Mouse (Mus musculus): ENCODE measurements around the gene Krtap9-3.

The Krtap9-3 gene

GRCm38 (mm10) chr11:99547892-99548291 lies 50.0 kb downstream of the Krtap9-3 start:
- DNase-seq (ENCODE audit: low read depth, low spot score): no peak
- no peaks in the 10 kb centered on the region for H3K27me3 ChIP-seq (ENCODE audit: control insufficient read depth, insufficient read depth, low read length, poor library complexity, severe bottlenecking)
- no peaks in the 10 kb centered on the region for H3K36me3 ChIP-seq (ENCODE audit: control insufficient read depth, insufficient read depth, low read length, poor library complexity, severe bottlenecking)
